Mouse (Mus musculus) stomach, embryonic 14.5 days (tissue): ENCODE results near the gene Hnrnph2. TPM values are rescaled to one million over a fixed set of nuclear protein-coding genes. Genes with fewer than 3 reads are reported as not detected.
A peak's percentile ranks its signal among the peaks of the same experiment; 100 is the strongest.

Experiments used
- ATAC-seq: fragments of 200-750 bp; cut with Nextera tagmentation; 2 replicates; pipeline ENCODE4 v1.8.0; 2017; ENCODE audit warnings: low read depth, moderate TSS enrichment; ENCODE audit not compliant: insufficient number of reproducible peaks, insufficient read depth, low FRiP score
- H3K27ac ChIP-seq: fragments of 300-500 bp; sonication (generic); 2 replicates; pipeline ENCODE4 v1.5.1; 2014; ENCODE audit warnings: mild to moderate bottlenecking, low read length, moderate library complexity, mixed read lengths
- H3K27me3 ChIP-seq: fragments of 300-500 bp; sonication (generic); 2 replicates; pipeline ENCODE4 v1.6.1; 2014; ENCODE audit warnings: low read length, control low read depth, mixed read lengths; ENCODE audit not compliant: control insufficient read depth, insufficient read depth
- H3K36me3 ChIP-seq: fragments of 300-500 bp; sonication (generic); 2 replicates; pipeline ENCODE4 v1.6.1; 2014; ENCODE audit warnings: mild to moderate bottlenecking, control low read depth, low read length, moderate library complexity, mixed read lengths; ENCODE audit not compliant: control insufficient read depth, insufficient read depth
- H3K4me1 ChIP-seq: fragments of 300-500 bp; sonication (generic); 2 replicates; pipeline ENCODE4 v1.6.1; 2014; ENCODE audit warnings: low read length, control low read depth, mixed read lengths; ENCODE audit not compliant: control insufficient read depth, insufficient read depth
- H3K4me2 ChIP-seq: fragments of 300-500 bp; sonication (generic); replicated peaks from 2 replicates; pipeline ENCODE4 v1.6.1; 2014; ENCODE audit warnings: low read depth, low read length, control low read depth
- H3K4me3 ChIP-seq: fragments of 300-500 bp; sonication (generic); 2 replicates; pipeline ENCODE4 v1.5.1; 2014; ENCODE audit warnings: low read depth, low read length, control low read depth
- H3K9ac ChIP-seq: fragments of 300-500 bp; sonication (generic); replicated peaks from 2 replicates; pipeline ENCODE4 v1.6.1; 2014; ENCODE audit warnings: low read depth, mild to moderate bottlenecking, control low read depth, low read length, moderate library complexity, mixed read lengths
- H3K9me3 ChIP-seq: fragments of 300-500 bp; sonication (generic); 2 replicates; pipeline ENCODE4 v1.6.1; 2016; ENCODE audit warnings: low read depth, low read length, control low read depth; ENCODE audit not compliant: control insufficient read depth
- WGBS: fragments of 180-500 bp; shearing (Covaris S2); extraction: QIAGEN DNeasy Blood & Tissue Kit; methylation state at CpG from one replicate; pipeline ENCODE4 v1.1.7; 2014; 5-methylcytosine and 5-hydroxymethylcytosine counted together
- polyA plus RNA-seq: library from polyadenylated mRNA; unstranded; fragments of >200 nt; fragmentation: Nextera tagmentation; extraction: Ambion mirVana; gene quantifications from 2 replicates; pipeline ENCODE4 v1.2.1, GENCODE M21; 2014

Gene Hnrnph2
- polyA plus RNA-seq, 1 experiment from 2014 or later, result 84.8 TPM

- Histone ChIP-seq H3K36me3 (no peaks in the 10 kb centered on the region; the same call in 1 of the 2 replicates), H3K9me3 (no peaks in the 10 kb centered on the region), H3K9ac (no peak within 1 kb of the TSS), H3K4me2 (no peak within 1 kb of the TSS), H3K4me1 (no peaks in the 10 kb centered on the region), H3K4me3 (no peak within 1 kb of the TSS), H3K27me3 (no peaks in the 10 kb centered on the region), H3K27ac (no peak within 1 kb of the TSS)
- WGBS, result 85% methylated on average over 11 of the region's 11 CpGs
- ATAC-seq, result no peak
Measured at GRCm38 (mm10) chrX:134582888-134583669, 17.9 kb upstream of the Hnrnph2 start, which contains the start of gene Btk. Gene Btk, minus strand, starts transcription at chrX:134583570.

GRCm38 (mm10) chrX:134585103-134586002 is 15.6 kb upstream of the Hnrnph2 start, which contains the start of gene Rpl36a:
Gene Rpl36a, plus strand, starts transcription at chrX:134585654.
- H3K4me1 ChIP-seq, result no peaks in the 10 kb centered on the region
- 17% methylated on average over 45 of the region's 45 CpGs for WGBS
- peak within 1 kb of the TSS; percentile 84 for H3K27ac ChIP-seq

DNA sequence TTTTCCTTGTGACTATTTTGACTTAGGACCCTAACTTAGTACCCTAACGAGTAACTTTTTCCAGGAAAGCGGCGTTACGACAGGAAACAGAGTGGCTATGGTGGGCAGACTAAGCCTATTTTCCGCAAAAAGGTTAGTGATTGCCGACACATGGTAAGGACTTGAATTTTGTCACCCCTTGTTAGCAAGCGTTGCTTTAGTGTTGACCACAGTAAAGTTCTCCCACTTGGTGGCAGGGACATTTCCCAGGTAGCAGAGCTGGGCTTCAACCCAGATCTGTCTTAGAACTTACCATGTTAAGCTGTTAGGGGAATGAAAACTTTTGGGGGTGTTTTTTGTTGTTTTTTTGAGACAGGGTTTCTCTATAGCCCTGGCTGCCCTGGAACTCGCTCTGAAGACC is 14.5 kb upstream of the Hnrnph2 start:
- H3K9ac ChIP-seq, result peak overlapping the region; percentile 58
- no peaks in the 10 kb centered on the region for H3K27me3 ChIP-seq
- H3K27ac ChIP-seq, result no peak overlapping the region
- 42% methylated on average over 8 of the region's 8 CpGs for WGBS
- H3K4me1 ChIP-seq, result no peaks in the 10 kb centered on the region
- no peak for ATAC-seq
- H3K9me3 ChIP-seq, result no peaks in the 10 kb centered on the region
- peaks cover 4% of the 10 kb centered on the region; the same call in 1 of the 2 replicates for H3K36me3 ChIP-seq
- H3K4me3 ChIP-seq, result peak overlapping the region; percentile 49
- peak overlapping the region; percentile 64 for H3K4me2 ChIP-seq

More at GRCm38 (mm10) chrX:134585103-134586002, 15.6 kb upstream of the Hnrnph2 start, which contains the start of gene Rpl36a:
- peak; percentile 97 for ATAC-seq
- Histone ChIP-seq H3K4me2 (peak within 1 kb of the TSS; percentile 64), H3K36me3 (peaks cover 4% of the 10 kb centered on the region; the same call in 1 of the 2 replicates), H3K4me3 (peak within 1 kb of the TSS; percentile 49), H3K9me3 (no peaks in the 10 kb centered on the region), H3K27me3 (no peaks in the 10 kb centered on the region), H3K9ac (peak within 1 kb of the TSS; percentile 58)

- WGBS, result 86% methylated on average over 4 of the region's 4 CpGs
- no peak overlapping the region for H3K4me3 ChIP-seq
- no peaks in the 10 kb centered on the region for H3K27me3 ChIP-seq
- H3K4me1 ChIP-seq, result no peaks in the 10 kb centered on the region
- H3K9me3 ChIP-seq, result no peaks in the 10 kb centered on the region
- no peak overlapping the region for H3K4me2 ChIP-seq
- no peak overlapping the region for H3K27ac ChIP-seq
- no peak overlapping the region for H3K9ac ChIP-seq
- ATAC-seq, result no peak
- H3K36me3 ChIP-seq, result peaks cover 4% of the 10 kb centered on the region; the same call in 1 of the 2 replicates
Measured at GRCm38 (mm10) chrX:134588261-134588660, 12.7 kb upstream of the Hnrnph2 start.

DNA sequence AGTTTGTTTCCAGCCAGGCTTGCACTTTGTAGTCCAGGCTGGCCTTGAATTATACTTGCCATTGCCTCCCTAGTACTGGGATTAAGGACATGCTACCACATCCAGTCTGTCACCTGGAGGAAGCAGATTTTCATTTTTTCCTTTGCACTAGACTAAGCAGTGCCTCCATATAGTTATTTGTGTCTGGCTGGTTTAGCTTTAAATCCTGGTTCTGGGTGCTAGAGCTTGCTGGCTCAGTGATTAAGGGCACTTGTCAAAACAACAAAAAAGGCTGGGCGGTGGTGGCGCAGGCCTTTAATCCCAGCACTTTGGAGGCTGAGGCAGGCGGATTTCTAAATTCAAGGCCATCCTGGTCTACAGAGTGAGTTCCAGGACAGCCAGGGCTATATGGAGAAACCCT is 12.0 kb upstream of the Hnrnph2 start:
- Histone ChIP-seq H3K9ac (no peak overlapping the region), H3K36me3 (peaks cover 4% of the 10 kb centered on the region; the same call in 1 of the 2 replicates), H3K27me3 (no peaks in the 10 kb centered on the region), H3K4me3 (no peak overlapping the region), H3K9me3 (no peaks in the 10 kb centered on the region), H3K4me2 (no peak overlapping the region), H3K27ac (no peak overlapping the region), H3K4me1 (no peaks in the 10 kb centered on the region)
- WGBS, result 89% methylated on average over 3 of the region's 3 CpGs
- no peak for ATAC-seq

- no peak overlapping the region for H3K4me3 ChIP-seq
- no peak overlapping the region for H3K4me2 ChIP-seq
- WGBS, result 52% methylated on average over 5 of the region's 5 CpGs
Measured at GRCm38 (mm10) chrX:134589836-134590235, 11.1 kb upstream of the Hnrnph2 start.

GRCm38 (mm10) chrX:134599922-134600565 is 935 bp upstream of the Hnrnph2 start:
- H3K27me3 ChIP-seq, result no peaks in the 10 kb centered on the region
- no peak for ATAC-seq
- WGBS, result 28% methylated on average over 10 of the region's 10 CpGs

More at GRCm38 (mm10) chrX:134589836-134590235, 11.1 kb upstream of the Hnrnph2 start:
- H3K9ac ChIP-seq, result no peak overlapping the region
- H3K36me3 ChIP-seq, result peaks cover 4% of the 10 kb centered on the region; the same call in 1 of the 2 replicates
- H3K4me1 ChIP-seq, result no peaks in the 10 kb centered on the region
- no peaks in the 10 kb centered on the region for H3K9me3 ChIP-seq
- no peaks in the 10 kb centered on the region for H3K27me3 ChIP-seq
- no peak for ATAC-seq
- no peak overlapping the region for H3K27ac ChIP-seq

More at GRCm38 (mm10) chrX:134599922-134600565, 935 bp upstream of the Hnrnph2 start:
- Histone ChIP-seq H3K27ac (no peak overlapping the region), H3K9ac (peak overlapping the region; percentile 46), H3K4me3 (peak overlapping the region; percentile 46), H3K4me2 (peak overlapping the region; percentile 53), H3K4me1 (no peaks in the 10 kb centered on the region), H3K9me3 (no peaks in the 10 kb centered on the region), H3K36me3 (no peaks in the 10 kb centered on the region)
